Mouse (Mus musculus): Measurements from ENCODE around the gene Grid2. TPM values are rescaled to one million over a fixed set of nuclear protein-coding genes. Genes with fewer than 3 reads are reported as not detected.

Gene Grid2
- total RNA-seq, 2 experiments from 2014 or later, result 17.2 to 22.0 TPM

DNA sequence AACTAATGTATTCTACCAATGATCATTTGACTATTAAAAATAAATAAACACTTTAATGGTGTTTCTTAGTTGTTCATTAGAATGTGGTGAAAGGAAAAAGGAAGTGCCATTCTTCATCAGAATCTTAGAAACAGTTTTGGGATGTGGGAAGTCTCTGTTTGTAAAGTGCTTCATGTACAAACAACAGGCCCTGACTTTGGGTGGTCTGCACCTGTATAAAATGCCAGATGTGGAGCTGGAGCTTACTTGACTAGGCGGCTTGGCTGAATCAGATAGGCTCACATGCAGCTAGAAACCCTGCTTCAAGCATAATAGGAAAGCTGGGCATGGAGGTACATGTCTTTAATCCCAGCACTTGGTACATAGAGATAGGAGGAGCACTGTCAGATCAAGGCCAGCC is 791.1 kb downstream of the Grid2 start:
- no peak for DNase-seq (ENCODE audit: low spot score in 2 of 2)

GRCm38 (mm10) chr6:64047950-64048349 is 792.3 kb downstream of the Grid2 start:
- peak in 1 of 2 experiments; percentile 9 for DNase-seq (ENCODE audit: low spot score in 2 of 2)

DNA sequence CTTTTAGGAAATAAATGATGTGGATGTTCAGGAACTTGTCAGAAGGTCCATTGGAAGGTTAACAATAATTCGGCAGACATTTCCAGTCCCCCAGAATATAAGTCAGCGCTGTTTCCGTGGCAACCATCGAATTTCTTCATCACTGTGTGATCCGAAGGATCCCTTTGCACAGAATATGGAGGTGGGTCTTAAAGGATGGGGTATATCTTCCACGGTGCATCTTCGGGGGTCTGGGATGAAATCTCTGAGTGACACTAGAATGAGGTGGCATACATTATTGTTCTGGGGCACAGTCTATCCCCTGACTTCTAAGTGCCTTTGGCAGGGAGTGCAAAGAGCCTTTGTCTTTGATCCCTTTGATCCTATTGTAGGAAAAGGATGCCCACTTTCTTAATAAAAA is 808.2 kb downstream of the Grid2 start:
- DNase-seq (ENCODE audit: low spot score in 2 of 2), result no peak

DNA sequence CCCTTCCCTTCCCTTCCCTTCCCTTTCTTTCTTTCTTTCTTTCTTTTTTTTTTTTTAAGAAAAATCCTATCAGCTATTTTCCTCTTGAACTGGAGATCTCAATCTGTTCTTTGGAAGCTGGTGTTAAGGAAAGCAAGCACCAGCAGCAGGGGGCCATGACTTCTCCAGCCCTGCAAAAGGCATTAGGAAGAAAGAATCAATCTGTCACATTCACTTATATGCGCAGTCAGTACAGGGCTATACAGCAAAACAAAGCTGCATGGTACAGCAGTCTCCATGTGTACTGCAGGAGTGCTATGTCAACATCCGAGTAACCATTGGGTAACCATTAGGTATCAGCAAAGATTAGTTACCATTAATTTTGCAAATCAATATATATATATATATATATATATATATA is 809.0 kb downstream of the Grid2 start:
- DNase-seq (ENCODE audit: low spot score in 2 of 2), result no peak

DNA sequence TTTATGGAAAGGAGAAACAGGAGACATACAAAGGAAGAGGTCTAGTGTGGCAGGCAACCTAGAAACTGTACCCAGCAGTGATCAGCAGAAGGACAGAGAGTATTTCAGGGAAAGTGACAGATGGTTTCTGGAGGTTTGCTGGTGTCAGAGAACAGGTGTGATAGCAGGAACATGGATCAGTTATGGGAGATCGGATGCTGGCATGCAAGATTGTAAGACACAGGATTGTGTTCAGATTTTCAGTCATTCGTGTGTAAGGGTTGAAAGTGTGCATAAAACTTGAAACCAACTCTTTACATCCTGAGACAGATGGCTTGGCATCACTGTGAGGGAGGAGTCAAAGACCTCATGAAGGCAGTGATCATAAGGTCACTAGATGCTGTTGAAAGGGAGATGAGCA is 817.7 kb downstream of the Grid2 start:
- no peak for DNase-seq (ENCODE audit: low spot score in 2 of 2)

DNA sequence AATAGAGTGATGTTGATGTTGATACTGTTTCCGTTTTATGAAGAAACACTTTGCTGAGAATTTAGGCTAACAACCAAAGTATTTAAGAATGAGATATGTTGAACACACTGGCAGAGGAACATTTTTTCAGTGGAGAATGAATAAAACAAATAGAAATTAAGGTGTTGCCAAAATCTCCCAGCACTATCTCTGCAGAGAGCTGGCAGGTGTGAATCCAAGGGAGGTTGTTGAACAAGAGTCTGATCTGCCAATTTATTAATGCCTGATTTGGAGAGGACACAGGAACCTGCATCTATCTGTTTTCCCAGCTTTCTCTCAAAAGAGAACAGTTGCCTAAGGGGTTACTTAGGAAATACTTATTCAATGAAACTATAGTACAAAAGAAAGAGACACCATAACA is 822.2 kb downstream of the Grid2 start:
- peak in 1 of 2 experiments; percentile 6 for DNase-seq (ENCODE audit: low spot score in 2 of 2)

DNA sequence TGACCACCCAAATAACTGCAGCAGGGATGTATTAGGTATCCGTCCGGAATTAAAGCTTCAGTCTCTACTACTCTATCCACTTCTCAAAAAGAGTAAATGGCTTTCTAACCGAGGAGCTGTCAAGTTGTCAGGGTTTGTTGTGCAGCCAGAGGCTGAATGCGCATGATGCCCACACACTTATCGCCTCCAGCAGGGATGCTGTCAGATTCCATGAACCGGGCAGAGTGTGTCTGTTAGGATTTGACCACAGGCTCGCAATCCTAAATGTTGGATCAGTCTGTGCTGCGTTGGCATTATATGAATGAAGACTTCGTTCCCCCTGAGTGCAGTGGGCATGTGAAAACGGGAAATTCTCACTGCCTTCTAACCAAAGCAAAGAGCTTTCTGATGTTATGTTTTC is 843.0 kb downstream of the Grid2 start:
- DNase-seq (ENCODE audit: low spot score in 2 of 2), result peak; percentile 9 to 15

GRCm38 (mm10) chr6:64114594-64114993 is 858.9 kb downstream of the Grid2 start:
- DNase-seq (ENCODE audit: low spot score in 2 of 2), result peak in 1 of 2 experiments; percentile 49

GRCm38 (mm10) chr6:64136275-64136674 is 880.6 kb downstream of the Grid2 start:
- DNase-seq (ENCODE audit: low spot score in 2 of 2), result no peak

DNA sequence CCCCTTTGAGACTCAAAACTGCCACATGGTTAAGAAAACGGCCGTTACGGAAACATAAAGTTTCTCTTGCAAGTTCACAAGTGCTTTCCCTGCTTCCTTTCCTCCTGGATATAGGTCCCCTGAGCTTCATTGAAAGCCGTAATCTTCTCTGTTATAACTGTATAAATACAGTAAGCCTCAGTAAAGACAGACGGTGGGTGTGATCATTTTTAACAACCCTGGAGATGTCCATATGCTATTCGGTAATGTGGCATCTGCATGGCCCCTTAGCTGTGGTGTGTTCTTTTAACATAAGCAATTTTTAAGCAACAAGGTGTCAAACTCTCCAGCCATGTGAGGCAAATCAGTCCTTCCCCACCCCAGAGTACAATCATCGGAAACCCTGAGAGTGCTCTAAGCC is 892.9 kb downstream of the Grid2 start:
- DNase-seq (ENCODE audit: low spot score in 2 of 2), result no peak

DNA sequence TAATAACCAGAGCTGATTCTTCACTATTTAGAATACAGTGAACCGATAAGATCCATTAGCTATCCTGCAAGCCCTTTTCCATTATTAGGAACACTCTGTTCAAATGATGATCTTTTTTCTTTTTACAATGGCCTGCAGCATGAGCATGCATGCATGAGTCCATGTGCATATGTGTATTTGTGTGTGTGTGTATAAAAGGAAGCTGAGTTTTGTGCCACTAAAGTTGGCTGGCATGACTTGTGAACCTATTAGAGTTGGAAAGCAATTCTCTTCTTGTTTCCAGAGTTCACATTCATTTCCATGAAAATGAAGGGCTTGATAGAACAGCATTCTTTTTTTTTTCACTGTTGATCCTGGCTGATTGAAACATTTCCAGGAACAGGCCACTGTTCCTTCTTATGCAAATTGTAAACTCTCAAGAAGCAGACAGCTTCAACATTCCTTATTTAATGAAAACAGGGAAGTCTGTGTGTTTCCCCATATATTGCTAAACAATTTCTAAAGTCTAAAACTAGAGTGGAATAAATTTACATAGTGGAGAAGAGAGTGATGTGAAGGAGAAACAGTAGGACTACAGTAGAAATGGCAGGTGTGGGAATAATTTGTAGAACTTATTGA is 919.4 kb downstream of the Grid2 start:
- peak in 1 of 2 experiments; percentile 4 for DNase-seq (ENCODE audit: low spot score in 2 of 2)

DNA sequence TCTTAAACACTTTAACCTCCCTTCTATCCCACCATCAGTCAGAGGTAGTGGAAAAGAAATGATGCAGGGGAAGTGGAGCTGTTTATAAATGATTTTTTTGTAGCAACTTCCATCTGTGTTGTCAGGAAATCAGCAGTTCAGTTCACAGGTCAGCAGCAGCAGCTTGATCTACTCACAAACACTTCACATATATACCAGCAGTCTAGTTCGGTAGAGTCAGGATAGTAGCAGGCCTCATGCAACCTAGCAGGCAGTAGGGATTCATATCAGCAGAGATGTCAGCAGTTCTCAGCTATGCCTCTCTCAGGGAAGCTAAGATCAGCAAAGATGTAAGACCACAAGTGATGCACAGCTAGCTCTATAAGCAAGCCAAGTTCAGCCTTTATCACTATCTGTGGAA is 938.0 kb downstream of the Grid2 start:
- DNase-seq (ENCODE audit: low spot score in 2 of 2), result no peak

DNA sequence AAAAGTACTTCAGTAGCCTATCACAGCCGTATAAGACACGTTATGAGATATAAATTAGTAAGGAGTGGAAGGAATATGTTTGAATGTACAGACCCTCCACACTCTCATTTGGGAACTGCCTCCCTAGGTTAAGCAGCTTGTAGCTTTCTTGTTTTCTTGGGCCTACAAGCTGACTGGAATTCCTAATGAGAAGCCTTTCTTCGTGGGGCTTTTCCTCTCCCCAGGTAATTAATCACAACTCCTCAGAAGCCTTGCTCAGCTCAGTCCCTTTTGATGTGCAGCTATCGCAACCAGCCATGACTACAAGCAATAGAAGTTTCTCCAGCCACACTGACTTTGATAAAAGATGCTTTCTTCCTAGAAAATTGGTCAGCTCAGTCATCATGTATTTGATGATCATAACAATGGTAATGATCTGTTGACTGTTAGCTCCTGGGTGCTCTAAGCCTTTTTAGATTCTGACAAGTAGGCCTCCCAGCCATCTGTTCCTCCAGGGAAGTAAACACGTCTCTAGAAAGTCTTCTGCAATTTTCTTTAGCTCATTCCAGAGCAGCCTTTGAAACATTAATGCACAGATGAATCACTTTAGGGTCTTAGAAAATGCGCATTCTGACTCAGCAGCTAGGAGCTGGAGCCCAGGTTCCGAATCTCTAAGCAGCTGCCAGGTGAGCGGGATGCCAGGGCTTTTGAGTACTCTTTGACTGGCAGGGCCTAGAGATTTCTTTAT is 946.9 kb downstream of the Grid2 start:
- no peak for DNase-seq (ENCODE audit: low spot score in 2 of 2)

- peak; percentile 24 to 73 for DNase-seq (ENCODE audit: low spot score in 2 of 2)
These were observed 980.7 kb downstream of the Grid2 start for GRCm38 (mm10) chr6:64236351-64236750.

GRCm38 (mm10) chr6:64240526-64240925 is 984.9 kb downstream of the Grid2 start:
- no peak for DNase-seq (ENCODE audit: low spot score in 2 of 2)

DNA sequence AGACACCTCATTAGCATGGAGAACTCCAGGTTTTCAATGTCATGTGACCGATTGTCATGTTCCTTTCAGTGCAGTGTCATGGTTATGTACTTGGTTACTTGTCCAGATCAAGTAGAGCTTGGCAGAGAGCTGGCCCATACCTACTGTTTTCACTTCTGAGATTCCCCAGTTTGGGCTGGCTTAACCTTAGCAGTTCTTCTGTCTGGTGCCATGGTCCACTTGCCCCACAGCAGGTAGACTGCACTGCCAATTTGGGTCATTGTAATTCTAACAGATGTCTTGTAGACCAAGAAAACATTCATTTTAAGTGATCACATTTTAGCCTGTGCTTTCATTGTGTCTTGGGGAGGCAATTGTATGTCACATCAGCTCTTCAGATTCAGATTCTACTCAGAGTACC is 990.3 kb downstream of the Grid2 start:
- no peak for DNase-seq (ENCODE audit: low spot score in 2 of 2)

DNA sequence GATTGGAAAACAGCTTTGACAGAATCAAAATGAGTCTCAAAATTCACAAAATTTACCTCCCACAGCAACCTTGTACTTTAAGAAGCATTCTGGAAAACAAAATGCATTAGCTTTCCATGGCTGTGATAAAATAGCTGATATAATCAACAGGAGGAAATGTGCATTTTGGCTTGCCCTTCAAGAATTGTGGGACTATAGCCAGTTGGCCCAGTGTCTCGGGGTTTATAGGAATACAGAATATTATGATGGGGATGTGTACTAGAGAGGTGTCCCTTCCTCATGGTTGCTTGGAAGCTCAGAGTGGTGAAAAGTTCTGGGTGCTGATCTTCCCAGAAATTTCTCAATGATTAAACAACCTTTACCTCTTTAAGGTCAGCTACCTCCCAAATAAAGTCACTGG is 995.4 kb downstream of the Grid2 start:
- no peak for DNase-seq (ENCODE audit: low spot score in 2 of 2)

DNA sequence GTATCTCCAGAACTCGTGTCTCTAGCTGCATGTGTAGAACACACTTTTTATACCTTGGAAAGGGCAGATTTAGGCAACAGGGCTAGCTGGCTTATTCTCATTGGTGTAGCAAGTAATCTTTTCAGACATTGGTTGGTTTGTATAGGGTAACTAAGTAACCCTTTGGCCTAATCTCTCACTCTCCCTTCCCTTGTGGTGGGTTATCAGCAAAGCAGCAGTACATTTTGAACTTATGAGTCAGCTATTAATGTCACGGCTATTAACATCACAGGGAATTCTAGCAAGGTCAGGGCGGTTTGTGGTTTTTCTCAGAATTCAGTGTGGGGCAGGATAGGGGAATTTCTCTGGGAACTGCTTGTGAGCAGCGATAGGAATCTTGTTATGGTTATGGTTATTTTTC is 1007.8 kb downstream of the Grid2 start:
- no peak for DNase-seq (ENCODE audit: low spot score in 2 of 2)

DNA sequence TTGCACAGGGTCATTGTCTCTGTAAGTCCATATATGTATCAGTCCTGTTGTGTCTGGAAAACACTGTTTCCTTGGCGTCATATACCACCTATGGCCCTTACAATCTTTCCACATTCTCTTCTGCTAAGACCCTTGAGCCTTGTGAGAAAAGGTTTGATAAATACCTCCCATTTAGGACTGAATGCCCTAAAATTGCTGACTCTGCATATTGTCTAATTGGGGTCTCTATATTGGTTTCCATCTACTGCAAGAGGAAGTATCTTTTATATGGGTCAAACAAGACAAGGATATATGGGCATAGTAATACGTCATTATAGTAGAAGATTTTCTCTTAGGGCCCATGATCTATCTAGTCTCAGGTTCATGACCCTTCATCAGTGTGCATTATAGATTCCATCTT is 1008.5 kb downstream of the Grid2 start:
- no peak for DNase-seq (ENCODE audit: low spot score in 2 of 2)

- DNase-seq (ENCODE audit: low spot score in 2 of 2), result peak in 1 of 2 experiments; percentile 13
These were observed 1018.8 kb downstream of the Grid2 start for GRCm38 (mm10) chr6:64274319-64275114.

GRCm38 (mm10) chr6:64279927-64280326 is 1024.3 kb downstream of the Grid2 start:
- DNase-seq (ENCODE audit: low spot score in 2 of 2), result no peak

- DNase-seq (ENCODE audit: low spot score in 2 of 2), result no peak
These were observed 1038.1 kb downstream of the Grid2 start for GRCm38 (mm10) chr6:64293761-64294160.

Measured in layer of hippocampus, postnatal 14 days (tissue).